Mouse (Mus musculus): ENCODE measurements around the gene Ccdc124.

Gene Ccdc124

GRCm38 (mm10) chr8:70869601-70870041 is 4.1 kb downstream of the Ccdc124 start:
- DNase-seq (ENCODE audit: low spot score in 2 of 2): peak; percentile 62 to 66

- no peak for DNase-seq (ENCODE audit: low spot score in 2 of 2)
Measured at GRCm38 (mm10) chr8:70869199-70869571, 4.5 kb downstream of the Ccdc124 start.

- DNase-seq (ENCODE audit: low spot score in 2 of 2): no peak
Measured at GRCm38 (mm10) chr8:70868559-70869198, 5.1 kb downstream of the Ccdc124 start.

GRCm38 (mm10) chr8:70866566-70866965 is 7.2 kb downstream of the Ccdc124 start:
- DNase-seq (ENCODE audit: low spot score in 2 of 2): no peak

- no peak for DNase-seq (ENCODE audit: low spot score in 2 of 2)
Measured at GRCm38 (mm10) chr8:70866001-70866520, 7.7 kb downstream of the Ccdc124 start.

GRCm38 (mm10) chr8:70865350-70866000 is 8.3 kb downstream of the Ccdc124 start:
- DNase-seq (ENCODE audit: low spot score in 2 of 2): peak; percentile 99 to 100

- no peak for DNase-seq (ENCODE audit: low spot score in 2 of 2)
Measured at GRCm38 (mm10) chr8:70864712-70865221, 9.0 kb downstream of the Ccdc124 start.

- DNase-seq (ENCODE audit: low spot score in 2 of 2): no peak
Measured at GRCm38 (mm10) chr8:70863956-70864711, 9.6 kb downstream of the Ccdc124 start.

DNA sequence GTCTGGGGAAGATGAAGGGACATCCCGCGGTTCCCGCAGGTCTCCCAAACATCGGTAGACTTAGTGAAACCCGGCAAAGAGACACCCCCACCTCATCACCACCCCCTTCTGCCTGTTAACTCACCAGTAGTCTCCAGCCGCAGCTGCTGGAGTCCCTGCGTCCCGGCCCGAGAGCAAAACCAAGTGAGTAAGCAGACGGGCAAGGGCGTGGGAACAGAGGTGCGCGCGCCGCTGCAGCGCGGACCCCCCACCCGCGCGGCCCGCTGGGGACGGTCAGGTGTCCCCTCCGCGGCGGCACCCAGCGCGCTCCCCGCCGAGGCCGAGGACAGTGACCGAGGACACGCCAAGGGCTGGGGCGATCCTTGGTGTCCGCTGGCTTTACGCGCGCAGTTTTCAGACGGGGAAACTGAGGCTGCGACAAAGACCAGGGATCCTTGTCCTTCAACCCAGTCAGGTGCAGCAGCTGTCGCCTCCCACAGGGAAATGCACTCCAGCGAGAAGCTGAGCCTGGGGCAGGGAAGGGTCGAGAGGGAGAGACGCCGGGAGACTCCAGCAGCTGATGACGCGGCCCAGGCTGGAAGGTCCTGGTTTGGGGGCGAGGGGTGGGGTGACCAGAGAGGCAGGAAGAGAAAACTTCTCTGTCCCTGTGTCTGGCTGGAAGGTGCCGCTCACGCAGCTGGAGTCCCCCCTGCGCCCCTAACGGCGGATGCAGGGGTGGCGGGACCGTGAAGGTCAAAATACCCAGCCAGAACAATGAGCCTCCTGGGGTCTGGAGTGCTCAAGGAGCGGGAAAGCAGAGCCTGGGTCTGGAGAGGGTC is 10.7 kb downstream of the Ccdc124 start, which contains the start of gene Kcnn1:
Gene Kcnn1, minus strand, starts transcription at position 435 of the 818 bp plus-strand sequence.
- DNase-seq (ENCODE audit: low spot score in 2 of 2): no peak

- DNase-seq (ENCODE audit: low spot score in 2 of 2): no peak
Measured at GRCm38 (mm10) chr8:70857516-70857915, 16.2 kb downstream of the Ccdc124 start.

GRCm38 (mm10) chr8:70856541-70857197 is 17.1 kb downstream of the Ccdc124 start:
- no peak for DNase-seq (ENCODE audit: low spot score in 2 of 2)

DNA sequence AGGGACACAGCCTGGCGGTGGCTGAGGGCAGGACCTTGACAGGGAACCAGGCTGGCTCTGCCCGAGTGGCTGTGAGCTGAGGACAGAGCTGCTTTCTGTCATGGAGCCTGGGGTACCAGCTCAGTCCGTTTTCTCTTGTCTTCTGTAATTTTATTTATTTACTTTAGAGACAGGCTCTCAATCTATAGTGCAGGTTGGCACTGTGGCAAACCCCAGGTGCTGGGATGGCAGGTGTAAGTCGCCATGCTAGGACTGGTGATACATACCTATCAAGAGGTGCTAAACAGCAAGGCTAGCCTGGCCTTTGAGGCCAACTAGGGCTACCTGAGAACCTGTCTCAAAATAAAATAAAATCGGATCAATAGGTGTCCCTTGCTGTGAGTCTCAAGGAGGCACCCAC is 17.7 kb downstream of the Ccdc124 start:
- no peak for DNase-seq (ENCODE audit: low spot score in 2 of 2)

DNA sequence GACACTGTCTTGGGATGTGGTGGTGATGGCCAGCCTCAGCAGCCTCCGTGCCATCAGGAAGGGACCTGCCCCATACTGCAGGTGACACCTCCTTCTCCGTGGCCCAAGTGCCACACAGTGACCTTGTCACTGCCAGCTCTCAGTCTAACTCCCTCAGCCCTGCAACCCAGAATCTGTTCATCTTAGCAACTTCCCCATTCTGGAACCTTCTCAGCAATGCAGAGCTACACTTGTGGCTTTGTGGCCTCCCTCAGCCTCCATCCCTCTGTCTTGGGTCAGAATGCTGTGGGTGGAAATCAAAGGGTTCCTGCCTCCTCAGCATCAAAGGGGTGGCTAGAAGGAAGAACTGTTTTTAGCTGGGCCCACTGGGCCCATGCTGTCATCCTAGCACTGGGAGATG is 19.9 kb downstream of the Ccdc124 start:
- DNase-seq (ENCODE audit: low spot score in 2 of 2): no peak

GRCm38 (mm10) chr8:70852595-70853231 is 21.0 kb downstream of the Ccdc124 start:
- no peak for DNase-seq (ENCODE audit: low spot score in 2 of 2)

GRCm38 (mm10) chr8:70851837-70852236 is 21.9 kb downstream of the Ccdc124 start:
- DNase-seq (ENCODE audit: low spot score in 2 of 2): no peak

GRCm38 (mm10) chr8:70850947-70851346 is 22.8 kb downstream of the Ccdc124 start:
- no peak for DNase-seq (ENCODE audit: low spot score in 2 of 2)

DNA sequence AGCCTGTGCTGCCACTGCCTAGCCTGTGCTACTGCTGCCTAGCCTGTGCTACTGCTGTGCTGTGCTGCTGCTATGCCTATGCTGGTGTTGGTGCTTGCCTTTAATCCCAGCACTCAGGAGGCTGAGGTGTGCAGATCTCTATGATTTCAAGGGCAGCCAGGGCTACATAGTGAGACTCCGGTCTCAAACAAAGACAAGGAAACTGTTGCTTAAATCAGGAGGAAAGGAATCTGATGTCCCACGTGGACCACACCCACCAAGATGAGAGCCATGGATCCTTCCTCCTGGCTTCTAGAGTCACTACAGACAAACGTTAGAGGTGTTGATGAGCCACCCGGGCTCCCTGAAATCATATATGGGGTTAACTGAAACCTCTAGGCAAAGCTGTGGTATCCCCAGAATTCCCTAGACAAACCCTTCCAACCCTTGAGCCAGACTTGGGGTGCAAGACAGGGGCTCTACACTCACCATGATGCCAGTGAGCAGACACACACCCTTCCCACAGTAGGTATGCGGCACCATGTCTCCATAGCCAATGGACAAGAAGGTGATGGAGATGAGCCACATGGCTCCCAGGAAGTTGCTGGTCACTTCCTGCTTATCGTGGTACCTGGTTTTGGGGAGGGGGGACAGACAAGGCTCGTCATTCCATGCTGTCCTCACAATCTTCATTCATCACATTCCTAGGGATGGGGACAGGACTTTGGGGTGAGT is 23.4 kb downstream of the Ccdc124 start:
- no peak for DNase-seq (ENCODE audit: low spot score in 2 of 2)

DNA sequence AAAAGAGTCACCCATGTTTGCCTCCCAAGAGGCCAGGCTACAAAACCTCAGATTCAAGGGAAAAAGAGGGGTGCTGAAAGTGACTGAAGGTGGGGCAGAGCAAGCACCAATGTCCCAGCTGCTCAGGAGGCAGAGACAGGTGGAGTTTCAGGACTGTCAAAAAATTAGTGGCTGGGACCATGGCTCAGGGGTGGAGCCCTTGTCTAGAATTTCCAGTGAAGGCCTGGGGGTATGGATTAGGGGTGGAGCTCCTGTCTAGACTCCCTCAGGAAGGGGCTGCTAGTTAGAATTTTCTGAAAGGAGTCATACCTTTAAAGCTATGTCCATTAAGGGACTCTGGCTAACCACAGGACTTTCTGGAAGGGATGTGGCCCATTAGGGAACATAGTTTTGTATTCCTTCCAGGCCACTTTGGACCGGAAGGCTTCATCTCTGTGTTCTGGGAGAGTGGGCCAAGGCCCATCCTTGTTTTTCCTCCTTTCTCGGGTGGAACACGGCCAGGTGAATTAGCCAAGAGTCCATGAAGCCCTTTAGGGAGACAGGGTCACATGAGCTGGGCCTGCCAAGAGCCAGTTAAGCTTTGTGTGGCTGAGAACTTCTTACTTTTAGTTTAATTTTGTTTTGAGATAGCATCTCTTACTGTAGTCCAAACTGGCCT is 24.3 kb downstream of the Ccdc124 start:
- no peak for DNase-seq (ENCODE audit: low spot score in 2 of 2)

Measured in frontal cortex, postnatal 25 days (tissue).